12 mouse cellular contexts compared by ENCODE assay signal in genomic region chr17:50682696-50683095, GRCm38 (mm10).
DNase-seq lines count a peak whose midpoint lies in the region; ATAC-seq and TF ChIP-seq lines count a peak whose summit lies in the region.
"Had no signal": no experiment of that assay in that cellular context is flagged by ENCODE, and none has a peak within 500 bp of the region (broad histone marks: within the 10 kb centered on the region; RNA-seq: fewer than 3 reads in every experiment).

No protein-coding gene starts in this region.

- TF ChIP-seq CTCF in cerebellum, adult 2 months (IDR thresholded peaks at IDR 0.05; ENCODE audit: borderline replicate concordance, insufficient read depth, low read depth, low read length) = no peak
- no peak for TF ChIP-seq CTCF in liver, postnatal 0 days (IDR thresholded peaks at IDR 0.05; ENCODE audit: low read depth)
- TF ChIP-seq CTCF in cortical plate, adult 2 months (IDR thresholded peaks at IDR 0.05; ENCODE audit: extremely low read depth, insufficient read depth, low read length) = no peak

- intact Hi-C loops in heart, postnatal 36 days (cut with DNase I) = no loop called here

- TF ChIP-seq EP300 in liver, postnatal 0 days (IDR thresholded peaks at IDR 0.05; ENCODE audit: low read depth) = no peak

- no peak overlapping the region for H3K4me2 ChIP-seq in liver, postnatal 0 days (ENCODE audit: low read depth, low read length)
- H3K4me2 ChIP-seq in liver, embryonic 11.5 days = no peak overlapping the region
- H3K4me2 ChIP-seq: lung, embryonic 14.5 days; midbrain, embryonic 12.5 days had no signal

- no peaks in the 10 kb centered on the region; the same call in 1 of the 2 replicates for H3K36me3 ChIP-seq in liver, postnatal 0 days (replicated peaks; ENCODE audit: insufficient read depth, low read length)
- H3K36me3 ChIP-seq in liver, embryonic 11.5 days (ENCODE audit: control insufficient read depth, insufficient read depth, low read length) = no peaks in the 10 kb centered on the region

- H3K27ac ChIP-seq in cerebellum, adult 2 months (ENCODE audit: insufficient read depth, low read length) = peak overlapping the region; percentile 6; the same call in 1 of the 2 replicates
- no peak overlapping the region for H3K27ac ChIP-seq in liver, postnatal 0 days (ENCODE audit: low read depth)
- H3K27ac ChIP-seq in liver, embryonic 11.5 days (ENCODE audit: low read depth, low read length) = no peak overlapping the region
- 0 out of 2 replicates have a peak overlapping the region, but pooled peaks have one; percentile 11 for H3K27ac ChIP-seq in cortical plate, adult 2 months (ENCODE audit: insufficient read depth, low read length)
- H3K27ac ChIP-seq: midbrain, embryonic 12.5 days had no signal

- DNase-seq in cerebellum, adult 2 months = peak; percentile 41 to 61
- no peak for DNase-seq in cerebellum, adult 8-10 months
- DNase-seq in liver, postnatal 0 days = peak; percentile 9
- DNase-seq in liver, embryonic 11.5 days (ENCODE audit: low spot score) = no peak
- DNase-seq in heart, postnatal 36 days = peak; percentile 25 to 40
- DNase-seq in cerebellum, adult 9-10 months = no peak
- DNase-seq: kidney, postnatal 10 days; lung, embryonic 14.5 days; right cerebral cortex, postnatal 14 days had no signal

- TF ChIP-seq POLR2A in cerebellum, adult 2 months (IDR thresholded peaks at IDR 0.05; ENCODE audit: borderline replicate concordance, insufficient read depth, low read length) = no peak
- TF ChIP-seq POLR2A in cortical plate, adult 2 months (IDR thresholded peaks at IDR 0.05; ENCODE audit: extremely low read depth, insufficient read depth, low read length) = no peak

- ATAC-seq in liver, postnatal 0 days = no peak
- no peak for ATAC-seq in liver, embryonic 11.5 days (replicated peaks; ENCODE audit: low FRiP score)
- ATAC-seq in granulocyte monocyte progenitor cell, adult 5-6 weeks (replicated peaks; ENCODE audit: poor library complexity, severe bottlenecking) = no peak

- H3K9ac ChIP-seq in liver, postnatal 0 days (replicated peaks) = no peak overlapping the region
- H3K9ac ChIP-seq in liver, embryonic 11.5 days (ENCODE audit: low read depth, low read length) = no peak overlapping the region
- H3K9ac ChIP-seq: lung, embryonic 14.5 days; midbrain, embryonic 12.5 days had no signal

- H3K4me1 ChIP-seq in cerebellum, adult 2 months (ENCODE audit: control insufficient read depth, insufficient read depth, low read length) = peaks cover 36% of the 10 kb centered on the region
- H3K4me1 ChIP-seq in liver, postnatal 0 days (ENCODE audit: insufficient read depth) = no peaks in the 10 kb centered on the region
- no peaks in the 10 kb centered on the region for H3K4me1 ChIP-seq in liver, embryonic 11.5 days (replicated peaks; ENCODE audit: control insufficient read depth, insufficient read depth, low read length)
- peaks cover 16% of the 10 kb centered on the region; the same call in 1 of the 2 replicates for H3K4me1 ChIP-seq in cortical plate, adult 2 months (ENCODE audit: control insufficient read depth, insufficient read depth, low read length)
- H3K4me1 ChIP-seq: midbrain, embryonic 12.5 days had no signal

- H3K4me3 ChIP-seq in cerebellum, adult 2 months (replicated peaks; ENCODE audit: insufficient read depth, low read depth, low read length) = no peak overlapping the region
- no peak overlapping the region for H3K4me3 ChIP-seq in liver, postnatal 0 days (ENCODE audit: low read depth, low read length)
- H3K4me3 ChIP-seq in liver, embryonic 11.5 days (ENCODE audit: low read depth, low read length) = no peak overlapping the region
- H3K4me3 ChIP-seq in cortical plate, adult 2 months (ENCODE audit: insufficient read depth, low read length) = no peak overlapping the region
- H3K4me3 ChIP-seq: midbrain, embryonic 12.5 days had no signal

- H3K9me3 ChIP-seq in liver, postnatal 0 days (ENCODE audit: low read length) = no peaks in the 10 kb centered on the region
- H3K9me3 ChIP-seq in liver, embryonic 11.5 days (ENCODE audit: control insufficient read depth, low read length) = no peaks in the 10 kb centered on the region
- H3K9me3 ChIP-seq: midbrain, embryonic 12.5 days had no signal

- no peaks in the 10 kb centered on the region for H3K27me3 ChIP-seq in cerebellum, adult 2 months (ENCODE audit: control insufficient read depth, insufficient read depth, low read length)
- H3K27me3 ChIP-seq in liver, postnatal 0 days (ENCODE audit: insufficient read depth, low read length) = no peaks in the 10 kb centered on the region
- H3K27me3 ChIP-seq in liver, embryonic 11.5 days (replicated peaks; ENCODE audit: control insufficient read depth, insufficient read depth, low read length) = no peaks in the 10 kb centered on the region
- H3K27me3 ChIP-seq: midbrain, embryonic 12.5 days had no signal

- WGBS in cerebellum, adult 2 months = 18% methylated on average over 3 of the region's 3 CpGs
- WGBS in liver, postnatal 0 days (ENCODE audit: insufficient replicate concordance) = 76% methylated on average over 3 of the region's 3 CpGs
- 81% methylated on average over 3 of the region's 3 CpGs for WGBS in liver, embryonic 11.5 days

Comparison
In these comparisons a context has a peak if more than half of its experiments do, and no peak if none do; other contexts are left out.
1. DNase-seq: peak in cerebellum, adult 2 months (2 of 2), liver, postnatal 0 days (single experiment) and heart, postnatal 36 days (2 of 2); none in cerebellum, adult 8-10 months (single experiment), liver, embryonic 11.5 days (single experiment) and cerebellum, adult 9-10 months (single experiment).
2. H3K27ac ChIP-seq: peak in cerebellum, adult 2 months (single experiment) and cortical plate, adult 2 months (single experiment); none in liver, postnatal 0 days (single experiment) and liver, embryonic 11.5 days (single experiment).